Mouse (Mus musculus) embryonic facial prominence, embryonic 15.5 days (tissue): ENCODE data around the gene Khnyn. TPM values are rescaled to one million over a fixed set of nuclear protein-coding genes. Genes with fewer than 3 reads are reported as not detected.

ENCODE experiments used
- ATAC-seq: fragments of 200-750 bp; cut with Nextera tagmentation; 2 replicates; pipeline ENCODE4 v1.8.0; 2017; ENCODE audit warnings: low read depth, moderate TSS enrichment; ENCODE audit not compliant: insufficient number of reproducible peaks, low FRiP score, low TSS enrichment
- H3K27ac ChIP-seq: fragments of 300-500 bp; sonication (generic); replicated peaks from 2 replicates; pipeline ENCODE4 v1.5.1; 2015; ENCODE audit warnings: mild to moderate bottlenecking, inconsistent platforms
- H3K27me3 ChIP-seq: fragments of 300-500 bp; sonication (generic); 2 replicates; pipeline ENCODE4 v1.6.1; 2015; ENCODE audit warnings: inconsistent platforms
- H3K36me3 ChIP-seq: fragments of 300-500 bp; sonication (generic); 2 replicates; pipeline ENCODE4 v1.6.1; 2015; ENCODE audit warnings: mild to moderate bottlenecking, inconsistent platforms
- H3K4me1 ChIP-seq: fragments of 300-500 bp; sonication (generic); 2 replicates; pipeline ENCODE4 v1.6.1; 2015; ENCODE audit warnings: inconsistent platforms
- H3K4me2 ChIP-seq: fragments of 300-500 bp; sonication (generic); replicated peaks from 2 replicates; pipeline ENCODE4 v1.6.1; 2015; ENCODE audit warnings: mild to moderate bottlenecking, inconsistent platforms
- H3K4me3 ChIP-seq: fragments of 300-500 bp; sonication (generic); replicated peaks from 2 replicates; pipeline ENCODE4 v1.5.1; 2015; ENCODE audit warnings: mild to moderate bottlenecking, inconsistent platforms
- H3K9ac ChIP-seq: fragments of 300-500 bp; sonication (generic); 2 replicates; pipeline ENCODE4 v1.6.1; 2015; ENCODE audit warnings: inconsistent platforms
- H3K9me3 ChIP-seq: fragments of 300-500 bp; sonication (generic); replicated peaks from 2 replicates; pipeline ENCODE4 v1.6.1; 2016; ENCODE audit warnings: inconsistent platforms
- WGBS: fragments of 180-500 bp; shearing (Covaris S2); methylation state at CpG from one replicate; pipeline ENCODE4 v1.1.7; 2015; 5-methylcytosine and 5-hydroxymethylcytosine counted together
- polyA plus RNA-seq: library from polyadenylated mRNA; unstranded; fragments of >200 nt; fragmentation: Nextera tagmentation; extraction: Ambion mirVana; gene quantifications from 2 replicates; pipeline ENCODE4 v1.2.1, GENCODE M21; 2015

Gene Khnyn
- polyA plus RNA-seq, 1 experiment from 2014 or later: 19.9 TPM

- no peak overlapping the region for H3K4me2 ChIP-seq
- no peak overlapping the region for H3K9ac ChIP-seq
- no peak overlapping the region for H3K27ac ChIP-seq
- H3K9me3 ChIP-seq: no peaks in the 10 kb centered on the region
- no peaks in the 10 kb centered on the region for H3K27me3 ChIP-seq
- no peaks in the 10 kb centered on the region for H3K36me3 ChIP-seq
- H3K4me3 ChIP-seq: no peak overlapping the region
- no peak for ATAC-seq
- H3K4me1 ChIP-seq: no peaks in the 10 kb centered on the region
- WGBS: 83% methylated on average over 4 of the region's 4 CpGs
These were observed 42.1 kb downstream of the Khnyn start for GRCm38 (mm10) chr14:55926847-55927246.

GRCm38 (mm10) chr14:55929263-55929997, 44.7 kb downstream of the Khnyn start:
- no peak overlapping the region for H3K4me2 ChIP-seq
- H3K9me3 ChIP-seq: no peaks in the 10 kb centered on the region
- H3K27me3 ChIP-seq: no peaks in the 10 kb centered on the region
- no peak overlapping the region for H3K27ac ChIP-seq
- ATAC-seq: no peak
- no peak overlapping the region for H3K4me3 ChIP-seq
- H3K9ac ChIP-seq: no peak overlapping the region
- H3K4me1 ChIP-seq: no peaks in the 10 kb centered on the region
- 36% methylated on average over 12 of the region's 12 CpGs for WGBS
- no peaks in the 10 kb centered on the region for H3K36me3 ChIP-seq

- Histone ChIP-seq H3K36me3 (no peaks in the 10 kb centered on the region), H3K4me3 (no peak overlapping the region), H3K27me3 (no peaks in the 10 kb centered on the region), H3K4me1 (no peaks in the 10 kb centered on the region), H3K9ac (no peak overlapping the region), H3K27ac (no peak overlapping the region), H3K4me2 (no peak overlapping the region), H3K9me3 (no peaks in the 10 kb centered on the region)
- WGBS: 19% methylated on average over 7 of the region's 7 CpGs
- no peak for ATAC-seq
These were observed 48.8 kb downstream of the Khnyn start for GRCm38 (mm10) chr14:55933586-55933985.

GRCm38 (mm10) chr14:55940070-55940800, 55.5 kb downstream of the Khnyn start:
- no peak for ATAC-seq
- WGBS: 42% methylated on average over 7 of the region's 7 CpGs
- no peak overlapping the region for H3K9ac ChIP-seq

GRCm38 (mm10) chr14:55943601-55944000, 58.9 kb downstream of the Khnyn start:
- WGBS: 81% methylated on average over 11 of the region's 11 CpGs
- Histone ChIP-seq H3K4me2 (no peak overlapping the region), H3K4me1 (no peaks in the 10 kb centered on the region), H3K9ac (no peak overlapping the region), H3K36me3 (no peaks in the 10 kb centered on the region), H3K27me3 (no peaks in the 10 kb centered on the region), H3K27ac (no peak overlapping the region), H3K4me3 (no peak overlapping the region), H3K9me3 (no peaks in the 10 kb centered on the region)
- ATAC-seq: no peak

More at GRCm38 (mm10) chr14:55940070-55940800, 55.5 kb downstream of the Khnyn start:
- H3K4me2 ChIP-seq: no peak overlapping the region
- H3K4me1 ChIP-seq: no peaks in the 10 kb centered on the region
- no peak overlapping the region for H3K27ac ChIP-seq
- no peaks in the 10 kb centered on the region for H3K9me3 ChIP-seq
- H3K27me3 ChIP-seq: no peaks in the 10 kb centered on the region
- H3K4me3 ChIP-seq: no peak overlapping the region
- H3K36me3 ChIP-seq: no peaks in the 10 kb centered on the region

- H3K27ac ChIP-seq: no peak within 1 kb of the TSS
- ATAC-seq: no peak
- 77% methylated on average over 4 of the region's 4 CpGs for WGBS
- H3K4me2 ChIP-seq: no peak within 1 kb of the TSS
- H3K27me3 ChIP-seq: no peaks in the 10 kb centered on the region
- no peak within 1 kb of the TSS for H3K9ac ChIP-seq
- no peaks in the 10 kb centered on the region for H3K4me1 ChIP-seq
- no peaks in the 10 kb centered on the region for H3K9me3 ChIP-seq
- H3K4me3 ChIP-seq: no peak within 1 kb of the TSS
- no peaks in the 10 kb centered on the region for H3K36me3 ChIP-seq
These were observed 59.8 kb downstream of the Khnyn start, which contains the start of gene Cma1 for GRCm38 (mm10) chr14:55944575-55944974. TSS of gene Cma1 (minus strand) at chr14:55944675.

GRCm38 (mm10) chr14:55946269-55946969, 61.7 kb downstream of the Khnyn start:
- no peak overlapping the region for H3K4me2 ChIP-seq
- ATAC-seq: no peak
- no peaks in the 10 kb centered on the region for H3K36me3 ChIP-seq
- no peak overlapping the region for H3K4me3 ChIP-seq
- 81% methylated on average over 2 of the region's 2 CpGs for WGBS
- H3K9ac ChIP-seq: no peak overlapping the region
- no peaks in the 10 kb centered on the region for H3K4me1 ChIP-seq
- no peaks in the 10 kb centered on the region for H3K9me3 ChIP-seq
- H3K27ac ChIP-seq: no peak overlapping the region
- H3K27me3 ChIP-seq: no peaks in the 10 kb centered on the region

Other genes with a start within 250 kb of the Khnyn start
- 122 and 129 TPM in 2 replicates for gene Ipo4, start 249.0 kb upstream of the Khnyn start, polyA plus RNA-seq
- gene Gm49378, start 247.1 kb upstream of the Khnyn start, polyA plus RNA-seq: 0.75 and 1.4 TPM in 2 replicates
- 114 and 118 TPM in 2 replicates for gene Tm9sf1, start 241.1 kb upstream of the Khnyn start, polyA plus RNA-seq
- 0.61 and 1.2 TPM in 2 replicates for gene Tssk4, start 234.8 kb upstream of the Khnyn start, polyA plus RNA-seq
- gene Mdp1, start 224.4 kb upstream of the Khnyn start, polyA plus RNA-seq: 57.4 and 57.9 TPM in 2 replicates
- gene Gmpr2, start 213.0 kb upstream of the Khnyn start, polyA plus RNA-seq: 68.1 and 68.6 TPM in 2 replicates
- 548 and 555 TPM in 2 replicates for gene Nedd8, start 212.8 kb upstream of the Khnyn start, polyA plus RNA-seq
- 34.0 and 38.0 TPM in 2 replicates for gene Tinf2, start 203.1 kb upstream of the Khnyn start, polyA plus RNA-seq
- 27.3 and 28.0 TPM in 2 replicates for gene Tgm1, start 171.0 kb upstream of the Khnyn start, polyA plus RNA-seq
- gene Rabggta, start 162.7 kb upstream of the Khnyn start, polyA plus RNA-seq: 30.3 and 33.8 TPM in 2 replicates
- 87.3 and 90.0 TPM in 2 replicates for gene Dhrs1, start 139.3 kb upstream of the Khnyn start, polyA plus RNA-seq
- 37.3 and 39.0 TPM in 2 replicates for gene Nop9, start 139.3 kb upstream of the Khnyn start, polyA plus RNA-seq
- 0.47 and 0.60 TPM in 2 replicates for gene Cideb, start 126.5 kb upstream of the Khnyn start, polyA plus RNA-seq
- 0.95 and 1.4 TPM in 2 replicates for gene Ltb4r2, start 123.5 kb upstream of the Khnyn start, polyA plus RNA-seq
- gene Ltb4r1, start 119.0 kb upstream of the Khnyn start, polyA plus RNA-seq: 1.8 and 2.1 TPM in 2 replicates
- 17.4 and 22.2 TPM in 2 replicates for gene Adcy4, start 100.9 kb upstream of the Khnyn start, polyA plus RNA-seq
- gene Ripk3, start 96.1 kb upstream of the Khnyn start, polyA plus RNA-seq: 34.5 and 41.3 TPM in 2 replicates
- gene Nfatc4, start 61.8 kb upstream of the Khnyn start, polyA plus RNA-seq: 106 and 115 TPM in 2 replicates
- gene Nynrin, start 30.9 kb upstream of the Khnyn start, polyA plus RNA-seq: 20.8 and 25.0 TPM in 2 replicates
- 0.33 and 0.35 TPM in 2 replicates for gene Cbln3, start 555 bp upstream of the Khnyn start, polyA plus RNA-seq
- 73.9 and 79.1 TPM in 2 replicates for gene Sdr39u1, start 15.3 kb downstream of the Khnyn start, polyA plus RNA-seq
- 320 and 374 TPM in 2 replicates for gene Cma1, start 59.7 kb downstream of the Khnyn start, polyA plus RNA-seq
- 0.67 and 0.88 TPM in 2 replicates for gene Cma2, start 66.0 kb downstream of the Khnyn start, polyA plus RNA-seq
- 0.38 and 0.65 TPM in 2 replicates for gene Mcpt1, start 133.0 kb downstream of the Khnyn start, polyA plus RNA-seq
- not detected in 2 replicates for gene Mcpt9, start 145.5 kb downstream of the Khnyn start, polyA plus RNA-seq
- 3.2 and 3.6 TPM in 2 replicates for gene Mcpt2, start 157.1 kb downstream of the Khnyn start, polyA plus RNA-seq
- 25.7 and 32.1 TPM in 2 replicates for gene Mcpt4, start 177.4 kb downstream of the Khnyn start, polyA plus RNA-seq
- gene Mcpt8, start 200.3 kb downstream of the Khnyn start, polyA plus RNA-seq: 1.5 and 2.2 TPM in 2 replicates
- 0.28 and 0.67 TPM in 2 replicates for gene Ctsg, start 217.6 kb downstream of the Khnyn start, polyA plus RNA-seq
- not detected in 2 replicates for gene Gzme, start 235.7 kb downstream of the Khnyn start, polyA plus RNA-seq
- gene Gzmd, start 247.7 kb downstream of the Khnyn start, polyA plus RNA-seq: not detected in 2 replicates